Mouse (Mus musculus): ENCODE results near the gene Mok.

DNA sequence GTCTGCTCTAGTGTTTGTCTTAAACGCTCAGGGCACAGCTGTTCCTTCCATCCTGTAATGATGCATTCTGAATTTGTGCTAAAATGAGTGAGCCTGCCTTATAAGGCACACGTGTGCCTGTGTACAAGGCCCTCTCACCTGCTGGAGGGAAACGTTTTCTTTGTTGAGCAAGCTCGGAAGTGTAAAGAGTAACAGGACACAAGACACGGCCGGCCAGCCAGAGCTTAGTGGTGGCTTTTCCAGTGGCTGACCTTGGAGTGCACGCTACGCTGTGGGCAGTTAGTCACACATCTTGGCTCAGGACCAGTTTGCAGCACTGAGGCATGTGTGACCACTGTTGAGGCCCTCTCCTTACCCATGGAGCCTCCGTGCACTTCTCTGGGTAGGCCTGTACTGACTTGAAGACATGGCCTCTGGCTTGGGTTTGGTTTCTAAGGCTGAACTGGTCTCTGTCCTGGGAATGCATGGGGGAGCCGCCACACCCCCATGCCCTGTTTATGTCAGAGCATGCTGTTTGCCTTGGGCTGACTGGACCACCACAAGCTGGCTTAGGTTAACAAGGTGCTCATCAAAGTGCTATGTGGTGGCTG is 42.8 kb downstream of the Mok start:
- TF ChIP-seq CTCF (IDR thresholded peaks at IDR 0.05; ENCODE audit: extremely low read depth, insufficient read depth, insufficient read length, insufficient replicate concordance), result no peak
- TF ChIP-seq POLR2A (IDR thresholded peaks at IDR 0.05; ENCODE audit: low read depth, low read length), result no peak

All from spleen, adult 2 months (tissue).